Mouse (Mus musculus) induced T-regulatory cell, adult 2 months (primary cell): ENCODE measurements around the gene Dcaf15.
A peak's percentile ranks its signal among the peaks of the same experiment; 100 is the strongest.

Experiments used
- DNase-seq: peaks from one replicate; pipeline ENCODE4 v3.0.0-alpha.2; 2012; ENCODE audit warnings: low read depth

Dcaf15 gene

GRCm38 (mm10) chr8:84066291-84066930, 38.2 kb downstream of the Dcaf15 start, which contains the start of gene Rfx1:
Gene Rfx1, plus strand, starts transcription at chr8:84066834.
- DNase-seq = peak; percentile 100

GRCm38 (mm10) chr8:84065457-84066072, 39.0 kb downstream of the Dcaf15 start:
- DNase-seq = peak; percentile 63

- no peak for DNase-seq
Observed at GRCm38 (mm10) chr8:84065037-84065436, 39.5 kb downstream of the Dcaf15 start, which contains the start of gene Gm10643. Gene Gm10643, minus strand, starts transcription at chr8:84065137.

- peak; percentile 90 for DNase-seq
Observed at GRCm38 (mm10) chr8:84063861-84064610, 40.5 kb downstream of the Dcaf15 start.

- DNase-seq = no peak
Observed at GRCm38 (mm10) chr8:84060245-84060644, 44.3 kb downstream of the Dcaf15 start.

GRCm38 (mm10) chr8:84059226-84059625, 45.3 kb downstream of the Dcaf15 start:
- peak; percentile 57 for DNase-seq

- DNase-seq = no peak
Observed at GRCm38 (mm10) chr8:84057827-84058226, 46.7 kb downstream of the Dcaf15 start.

- DNase-seq = no peak
Observed at GRCm38 (mm10) chr8:84053229-84053628, 51.3 kb downstream of the Dcaf15 start.

GRCm38 (mm10) chr8:84052746-84053145, 51.8 kb downstream of the Dcaf15 start:
- no peak for DNase-seq

- no peak for DNase-seq
Observed at GRCm38 (mm10) chr8:84048171-84048570, 56.4 kb downstream of the Dcaf15 start.
